Mouse (Mus musculus) spleen, embryonic (tissue): ENCODE measurements around the gene Prkcz.

Experiments used
- CTCF ChIA-PET: fragments of 350-600 bp; sonication (Branson Sonifier 250); formaldehyde crosslinking; loops from one replicate; lab custom pipeline; 2022; lab: Charles Lee

Prkcz gene

DNA sequence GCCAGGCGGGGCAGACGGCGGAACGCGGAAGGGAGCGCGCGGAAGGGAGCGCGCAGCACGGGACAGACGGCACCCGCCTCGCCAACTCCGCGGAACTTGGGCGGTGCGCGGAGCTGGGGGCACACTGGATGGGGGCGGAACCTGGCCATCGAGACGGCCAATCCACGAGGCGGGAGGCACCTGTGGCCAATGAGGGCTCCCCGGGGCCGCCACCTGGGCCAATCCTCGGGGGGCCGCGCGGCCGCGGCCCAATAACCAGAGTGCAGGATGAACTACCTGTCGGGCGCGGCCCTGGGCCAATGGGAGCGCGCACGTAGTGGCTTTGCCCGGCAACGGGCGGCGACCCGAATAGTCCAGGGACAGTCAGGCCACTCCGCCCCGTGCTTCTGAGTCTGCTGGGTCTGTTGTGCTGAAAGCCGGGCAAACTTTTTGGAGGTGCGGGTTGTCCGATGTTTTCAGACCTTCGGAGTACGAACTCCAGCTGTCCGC lies at the start of gene Prkcz:
Gene Prkcz (minus strand): TSS at position 59 of the 489 bp plus-strand sequence.
- CTCF ChIA-PET, result interaction anchor here (0.5 kb wide), 1 partner anchor 187 kb away, joined by 3 read pairs; no protein-coding TSS in a partner anchor

DNA sequence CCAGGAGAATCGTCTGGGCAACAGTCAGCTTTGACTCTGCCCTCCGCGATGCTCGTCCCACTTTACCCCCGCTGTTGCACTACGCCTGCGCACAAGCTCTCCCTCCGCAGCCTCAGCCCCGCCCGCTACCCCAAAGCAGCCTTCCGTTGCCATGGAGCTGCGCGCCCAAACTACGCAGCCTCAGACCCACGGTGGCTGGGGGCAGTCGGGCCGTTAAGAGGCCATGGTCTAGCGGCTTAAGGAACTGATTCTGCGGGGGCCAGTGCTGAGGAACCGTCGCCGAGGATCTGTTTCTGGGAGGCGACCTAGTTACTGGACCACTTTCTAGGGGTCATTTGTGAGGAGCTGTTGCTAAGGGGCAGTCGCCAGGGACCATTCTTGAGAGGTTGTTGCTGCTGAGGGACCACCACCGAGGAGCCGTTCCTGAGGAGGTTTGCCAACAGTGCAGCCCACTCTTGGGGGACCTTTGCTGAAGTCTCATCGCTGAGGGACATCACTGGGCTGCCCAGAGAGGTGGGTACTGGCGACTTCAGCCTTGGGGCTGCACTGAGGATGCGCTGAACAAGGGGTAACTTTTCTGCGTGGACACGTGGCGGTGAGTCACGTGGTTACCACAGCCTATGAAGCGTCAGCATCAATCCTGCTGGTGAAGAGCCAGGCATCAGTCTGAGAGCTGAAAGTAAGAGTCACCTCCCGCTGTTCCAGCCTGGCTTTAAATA lies 48.1 kb upstream of the Prkcz start, which contains the start of gene Cfap74:
Gene Cfap74 (plus strand): TSS at position 133 of the 719 bp plus-strand sequence.
- CTCF ChIA-PET, result no interaction called here

DNA sequence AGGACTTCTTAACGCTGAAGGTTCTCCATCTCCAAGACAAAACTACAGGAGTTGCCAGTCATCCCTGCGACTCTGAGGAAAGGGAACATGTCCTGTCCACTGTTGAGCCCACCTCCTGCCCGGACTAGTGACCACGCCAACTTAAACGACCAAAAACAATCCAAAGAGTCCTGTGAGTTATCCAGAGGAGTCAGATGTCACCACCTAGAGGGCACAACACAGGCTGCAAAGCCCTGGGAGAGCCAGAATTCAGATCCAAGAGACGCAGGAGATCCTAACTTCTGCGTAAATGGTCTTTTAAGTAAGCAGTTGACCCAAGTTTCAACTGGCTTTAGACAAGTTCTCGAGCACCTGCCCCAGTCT lies 47.5 kb upstream of the Prkcz start:
- CTCF ChIA-PET, result no interaction called here

DNA sequence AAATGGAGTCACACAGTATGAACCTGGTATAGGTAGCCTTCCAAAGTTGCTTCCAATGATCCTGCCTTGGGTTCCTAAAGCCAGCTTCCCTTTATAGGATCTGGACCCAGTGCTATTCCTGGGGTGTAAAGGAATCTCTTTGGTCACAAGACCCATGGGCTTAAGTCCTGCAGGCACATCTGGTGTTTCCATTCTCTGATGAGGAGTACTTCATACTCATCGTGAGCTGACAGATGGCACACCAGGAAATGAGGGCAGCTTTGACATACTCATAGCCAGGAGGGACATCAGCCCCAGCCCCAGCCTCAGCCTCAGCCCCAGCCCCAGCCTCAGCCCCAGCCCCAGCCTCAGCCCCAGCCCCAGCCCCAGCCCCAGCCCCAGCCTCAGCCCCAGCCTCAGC lies 41.3 kb upstream of the Prkcz start:
- CTCF ChIA-PET, result no interaction called here

DNA sequence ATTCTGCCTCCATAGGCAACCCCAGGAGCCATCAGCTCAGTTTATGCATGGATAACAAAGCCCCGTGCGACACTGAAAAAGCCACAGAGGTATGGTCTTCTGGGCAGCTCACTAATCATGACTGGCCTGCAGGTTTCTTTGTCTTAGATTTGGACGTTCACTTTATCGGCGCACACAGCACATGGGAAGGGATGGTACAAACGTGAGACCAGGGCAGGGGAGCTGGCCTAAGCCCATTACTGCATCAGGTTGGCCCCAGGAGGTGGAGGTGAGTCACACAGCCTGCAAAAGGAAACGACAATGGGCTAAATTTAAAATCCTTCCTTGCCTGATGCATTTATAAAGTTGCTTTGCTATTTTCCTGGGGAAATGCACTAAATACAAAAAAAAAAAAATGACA lies 40.0 kb upstream of the Prkcz start:
- CTCF ChIA-PET, result no interaction called here

DNA sequence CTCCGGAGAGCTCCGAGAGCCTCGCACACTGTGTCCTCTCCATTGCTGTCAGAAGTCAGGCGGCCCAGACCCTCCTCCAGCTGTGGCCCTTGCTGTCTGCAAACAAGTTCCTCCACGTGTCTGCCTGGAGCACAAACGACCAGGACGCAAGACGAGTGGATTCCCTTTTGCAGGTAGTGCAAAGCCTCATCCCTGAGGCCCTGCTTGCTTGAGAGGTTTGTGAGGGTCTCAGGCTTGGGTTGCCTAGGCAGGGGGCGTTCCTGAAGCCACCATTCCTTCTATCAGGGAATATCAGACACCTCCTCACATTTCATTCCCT lies 37.0 kb upstream of the Prkcz start:
- CTCF ChIA-PET, result no interaction called here

DNA sequence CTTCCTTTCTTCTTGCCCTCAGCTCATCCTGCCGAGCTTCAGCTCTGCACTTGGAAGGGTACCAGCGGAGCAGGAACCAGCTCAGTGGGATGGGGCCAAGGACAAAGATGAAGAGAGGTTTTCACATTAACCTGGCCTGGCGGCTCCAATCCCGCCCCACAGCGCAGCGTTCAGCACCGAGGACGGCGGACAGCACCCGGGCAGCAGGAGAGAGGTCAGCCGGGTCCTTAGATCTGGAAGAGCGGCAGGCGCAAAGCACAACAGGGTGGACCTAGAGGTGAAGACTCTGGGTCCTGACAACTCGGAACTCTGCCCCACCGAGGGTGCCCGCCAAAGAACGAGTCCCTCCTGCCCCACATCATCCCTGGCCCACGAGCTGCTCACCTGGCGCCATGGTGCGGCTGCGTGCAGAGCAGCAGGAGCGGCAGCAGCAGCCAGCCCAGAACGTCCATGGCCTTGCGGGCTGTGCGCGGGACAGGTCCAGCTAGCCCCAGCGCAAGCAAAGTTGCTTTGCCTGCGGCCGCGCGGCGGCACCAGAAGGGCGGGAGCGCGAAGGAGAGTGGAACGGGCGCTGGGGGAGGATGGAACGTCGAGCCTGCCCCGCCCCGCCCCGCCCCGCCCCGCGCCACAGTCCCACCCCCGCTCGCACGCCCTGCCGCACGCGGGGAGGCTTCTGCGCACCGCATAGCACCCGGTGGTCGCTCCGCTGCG lies 36.5 kb upstream of the Prkcz start, which contains the start of gene Gabrd:
Gene Gabrd (minus strand): TSS at position 602 of the 711 bp plus-strand sequence.
- CTCF ChIA-PET, result no interaction called here

DNA sequence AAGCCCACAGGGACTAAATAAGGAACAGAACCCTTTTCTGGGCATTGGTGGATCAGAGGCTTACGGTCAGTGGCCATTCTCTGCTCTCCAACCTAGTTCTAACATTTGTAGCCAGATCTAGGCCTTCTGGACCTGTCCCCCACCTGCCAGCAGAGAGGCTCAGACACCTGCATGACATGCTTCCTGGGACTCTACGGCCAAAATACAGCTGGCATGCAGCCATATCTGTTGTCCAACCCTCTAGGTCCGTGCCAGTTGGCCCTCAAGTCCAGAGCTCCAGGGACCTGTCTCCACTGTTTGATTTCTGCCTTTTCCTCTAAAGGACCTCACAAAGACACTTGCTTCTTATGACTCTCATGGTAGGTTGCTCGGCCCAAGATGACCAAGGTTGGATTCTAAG lies 35.6 kb upstream of the Prkcz start:
- CTCF ChIA-PET, result no interaction called here

DNA sequence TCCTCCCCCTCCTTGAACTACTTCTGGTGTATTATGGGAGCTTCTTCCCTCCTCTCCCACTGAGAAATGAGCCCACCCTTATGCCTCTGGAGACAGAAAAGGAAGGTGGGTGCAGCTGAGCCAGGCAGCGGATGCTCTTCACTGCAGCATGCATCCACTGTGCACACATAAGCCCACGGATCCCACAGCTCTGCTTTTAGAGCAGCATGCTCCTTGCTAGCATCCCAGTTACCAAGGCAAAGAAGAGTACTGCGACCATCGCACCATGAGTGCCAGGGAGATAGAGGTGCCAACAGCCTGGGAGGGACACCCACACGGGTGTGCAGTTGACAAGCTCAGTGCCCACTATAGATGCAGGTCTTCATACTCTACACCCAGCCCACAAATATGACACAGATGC lies 34.3 kb upstream of the Prkcz start:
- CTCF ChIA-PET, result no interaction called here

DNA sequence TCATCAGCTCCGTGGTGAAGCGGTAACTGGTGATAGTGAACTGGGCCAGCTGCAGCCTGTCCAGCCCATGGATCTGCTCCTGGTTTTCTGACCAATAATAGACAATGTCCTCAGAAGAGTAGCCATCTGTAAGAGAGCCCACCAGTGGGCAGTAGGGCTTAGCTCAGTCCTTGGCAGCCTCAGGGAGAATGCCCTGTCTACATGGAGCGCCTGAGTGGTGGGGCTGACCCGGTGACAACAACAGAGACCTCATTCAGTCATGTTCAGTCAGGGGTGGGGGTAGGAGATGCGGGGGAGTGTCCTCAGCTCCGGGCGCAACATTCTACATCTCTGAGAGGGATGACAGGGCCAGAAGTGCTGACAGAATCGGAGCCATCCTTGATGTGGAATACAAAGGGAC lies 26.0 kb upstream of the Prkcz start:
- CTCF ChIA-PET, result no interaction called here

DNA sequence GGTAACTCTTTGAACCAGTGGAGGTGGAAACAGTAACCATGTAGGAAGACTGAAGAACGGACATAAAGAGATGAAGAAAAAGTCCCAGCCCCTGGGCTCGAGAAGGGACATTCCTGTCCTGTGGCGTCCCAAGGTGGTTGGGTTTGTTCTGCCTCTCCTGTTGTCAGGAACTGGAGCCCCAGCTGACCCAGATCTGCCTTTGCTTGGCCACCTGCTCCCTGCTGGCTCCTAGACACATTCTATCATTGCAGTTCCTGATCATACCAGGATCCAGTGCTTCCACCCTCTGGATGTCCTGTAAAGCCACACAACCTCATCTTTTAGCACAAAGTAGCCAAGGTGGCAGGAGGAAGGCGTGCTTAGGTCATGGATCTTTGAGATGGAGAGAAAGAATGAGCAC lies 22.2 kb upstream of the Prkcz start:
- CTCF ChIA-PET, result no interaction called here

DNA sequence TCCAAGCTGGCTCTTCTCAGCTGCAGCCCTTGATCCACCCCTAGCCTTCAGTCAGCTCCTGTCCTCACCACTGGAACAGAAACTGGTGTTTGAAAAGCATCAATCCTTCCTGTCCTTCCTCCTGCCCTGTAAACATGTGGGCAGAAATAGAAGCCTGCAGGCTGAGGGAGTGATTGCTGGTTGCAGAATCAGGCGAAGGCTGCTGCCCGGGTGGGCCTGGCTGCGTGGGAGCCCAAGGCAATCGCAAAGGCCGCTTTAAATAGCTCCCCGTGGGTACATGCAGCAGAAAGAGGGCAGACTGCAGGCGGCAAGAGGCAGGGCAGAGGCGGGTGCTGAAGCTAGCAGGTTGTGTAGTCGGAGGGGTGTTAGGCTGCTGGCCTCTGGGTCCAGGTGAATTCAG lies 21.6 kb upstream of the Prkcz start:
- CTCF ChIA-PET, result interaction anchor here (0.6 kb wide), 1 partner anchor 115 kb away, joined by 3 read pairs; no protein-coding TSS in a partner anchor

DNA sequence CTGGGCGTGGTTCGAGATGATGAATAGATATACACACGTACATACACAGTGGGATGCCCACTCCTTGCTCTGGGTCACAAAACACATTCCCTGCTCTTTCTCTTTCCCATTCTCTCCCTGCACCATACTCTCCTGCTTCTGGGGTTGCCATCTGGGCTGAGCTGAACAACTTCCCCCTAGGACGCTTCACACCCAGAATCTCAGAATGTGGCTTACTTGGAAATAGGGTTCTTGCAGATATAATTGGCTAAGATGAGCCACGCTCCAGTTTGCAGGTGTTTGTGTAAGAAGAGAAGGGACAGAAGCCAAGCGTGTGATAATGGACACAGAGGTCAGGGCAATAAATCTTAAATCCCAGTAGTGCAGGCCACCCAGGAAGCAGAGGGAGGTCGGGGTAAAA lies 20.8 kb upstream of the Prkcz start:
- CTCF ChIA-PET, result interaction anchor here (0.6 kb wide), 1 partner anchor 114 kb away, joined by 3 read pairs; no protein-coding TSS in a partner anchor

DNA sequence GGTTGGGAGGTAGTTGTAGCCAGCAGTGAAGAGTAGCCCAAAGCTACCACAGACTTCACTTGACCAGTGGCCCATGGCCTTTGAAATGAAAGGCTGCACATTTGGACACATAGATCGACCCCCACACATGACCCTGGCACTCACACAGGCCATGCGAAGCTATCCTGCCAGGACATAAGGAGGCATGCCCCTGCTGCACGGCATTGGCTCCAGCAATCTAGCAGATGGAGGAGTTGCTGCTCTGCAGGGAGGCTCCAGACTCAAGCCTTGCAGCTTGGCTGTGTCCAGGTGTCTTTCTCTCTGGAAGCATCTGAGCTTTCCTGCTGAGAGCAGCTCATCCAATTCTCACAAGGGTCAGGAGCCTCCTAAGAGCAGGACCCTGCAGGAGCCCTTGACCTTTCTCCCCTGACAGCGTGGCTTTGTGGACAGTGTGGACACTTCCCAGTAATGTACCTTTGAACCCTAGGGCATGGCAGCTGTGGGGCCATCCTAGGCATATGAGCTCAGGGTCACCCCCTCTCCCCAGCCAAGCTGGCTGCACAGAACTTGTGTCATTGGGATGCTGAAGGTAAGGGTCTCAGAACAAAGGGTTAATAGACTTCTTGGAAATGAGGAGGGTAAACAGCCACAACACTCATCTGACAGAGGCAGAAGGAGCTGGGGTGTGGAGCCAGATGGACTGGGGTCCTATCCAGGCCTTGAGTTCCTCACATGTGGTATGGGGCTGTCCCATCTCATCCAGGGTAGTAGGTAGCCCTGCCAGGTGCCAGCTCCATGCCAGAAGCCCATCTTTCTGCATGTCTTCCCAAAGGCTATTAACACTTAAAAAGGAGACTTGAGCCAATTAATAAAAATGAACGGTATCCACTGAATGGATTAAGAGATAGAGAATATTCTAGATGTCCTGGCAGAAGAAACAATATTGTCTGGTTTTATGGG lies 10.9 kb upstream of the Prkcz start:
- CTCF ChIA-PET, result no interaction called here

DNA sequence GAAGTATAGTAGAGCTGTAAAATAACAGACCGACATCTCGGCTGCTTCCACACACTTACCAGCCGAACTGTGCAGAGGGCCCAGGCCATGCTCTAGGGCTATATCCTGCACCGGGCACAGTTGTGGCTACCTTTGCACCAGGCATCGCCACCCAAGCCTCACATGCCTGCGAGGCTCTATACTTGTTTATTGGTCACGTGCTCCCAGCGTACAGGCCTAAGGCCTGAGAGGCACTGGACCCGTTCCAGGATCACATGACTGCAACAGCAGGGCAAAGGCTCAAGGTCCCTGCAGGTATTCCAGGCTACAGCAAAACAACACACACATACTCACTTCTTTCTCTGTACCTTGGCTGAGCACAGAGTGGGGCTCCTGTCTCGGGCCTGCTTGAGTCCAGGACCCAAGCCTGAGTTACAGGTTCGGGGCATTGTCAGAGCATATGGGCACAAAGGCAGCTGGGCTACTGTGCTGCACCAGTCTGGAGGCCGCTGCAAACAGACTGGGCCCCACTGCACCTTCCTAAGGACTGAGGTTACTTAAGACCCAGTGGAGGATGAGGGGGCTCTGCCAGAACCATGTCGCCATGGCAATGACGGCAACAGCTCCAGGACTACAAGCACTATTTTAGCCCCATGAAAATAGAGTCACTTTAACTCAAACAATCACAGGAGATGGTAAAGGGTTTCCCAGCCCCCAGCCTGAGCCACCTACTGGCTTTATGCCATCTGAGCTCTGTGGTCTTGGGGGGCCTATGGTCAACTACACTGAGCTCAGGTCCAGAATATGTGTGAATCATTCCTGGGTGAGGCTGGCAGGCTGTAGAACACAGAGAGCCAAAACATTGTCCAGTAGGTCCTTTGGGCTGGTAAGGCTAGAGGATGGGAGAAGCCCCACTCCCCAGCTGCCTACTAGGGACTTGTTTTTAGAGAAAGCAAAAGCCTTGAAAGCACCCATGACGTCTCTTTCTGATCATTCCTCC lies 9.9 kb upstream of the Prkcz start:
- CTCF ChIA-PET, result no interaction called here

DNA sequence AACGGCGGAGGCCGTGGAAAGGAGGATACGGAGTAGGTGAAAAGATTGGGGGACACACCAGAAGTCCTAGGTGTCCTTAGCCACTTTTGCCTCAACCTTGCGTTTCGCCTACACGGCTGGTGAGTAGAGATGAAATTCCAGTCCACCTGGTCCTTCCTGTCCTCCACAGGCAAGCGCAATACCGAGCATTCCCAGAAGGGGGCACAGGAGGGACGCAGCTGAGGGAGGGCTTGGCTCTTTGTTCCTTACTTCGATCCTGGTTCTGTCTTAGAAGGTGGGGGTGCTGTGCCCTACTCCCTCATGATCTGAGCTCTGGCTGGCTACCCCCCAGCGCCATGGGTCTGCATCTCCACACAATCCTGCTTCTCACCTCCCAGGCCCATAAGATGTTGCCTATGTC lies 7.5 kb upstream of the Prkcz start:
- CTCF ChIA-PET, result no interaction called here

DNA sequence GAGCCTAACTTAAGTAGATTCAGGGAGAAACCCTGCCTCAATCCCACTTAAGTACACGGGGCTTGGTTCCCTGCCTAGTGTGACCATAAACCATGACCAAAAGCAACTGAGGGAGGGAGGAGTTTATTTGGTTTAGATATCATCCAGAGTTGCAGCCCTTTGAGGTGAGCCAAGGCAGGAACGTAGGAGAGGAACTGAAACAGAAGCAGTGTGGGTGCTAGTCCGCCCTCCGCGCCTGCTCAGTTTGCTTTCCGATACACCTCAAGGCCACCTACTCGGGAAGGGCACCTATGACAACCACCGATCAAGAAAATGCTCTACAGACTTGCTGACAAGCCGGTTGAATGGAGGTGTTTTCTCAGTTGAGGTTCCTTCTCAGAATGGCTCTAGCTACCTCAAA lies 6.6 kb upstream of the Prkcz start:
- CTCF ChIA-PET, result no interaction called here

DNA sequence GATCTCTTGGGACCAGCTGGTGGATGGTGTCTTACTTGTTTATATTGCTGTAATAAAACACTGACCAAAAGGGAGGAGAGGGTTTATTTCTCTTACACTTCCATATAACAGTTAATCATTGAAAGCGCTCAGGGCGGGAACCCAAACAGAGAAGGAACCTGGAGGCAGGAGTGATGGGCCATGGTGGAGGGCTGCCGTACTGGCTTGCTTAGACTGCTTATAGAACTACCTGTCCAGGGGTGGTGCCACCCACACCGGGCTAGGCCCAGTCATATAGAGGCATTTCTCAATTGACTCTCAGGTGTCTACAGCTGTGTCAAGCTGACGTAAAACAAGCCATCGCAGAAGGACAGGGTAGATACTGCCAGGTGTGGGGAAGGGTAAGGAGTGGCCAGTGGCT lies 5.6 kb upstream of the Prkcz start:
- CTCF ChIA-PET, result no interaction called here

DNA sequence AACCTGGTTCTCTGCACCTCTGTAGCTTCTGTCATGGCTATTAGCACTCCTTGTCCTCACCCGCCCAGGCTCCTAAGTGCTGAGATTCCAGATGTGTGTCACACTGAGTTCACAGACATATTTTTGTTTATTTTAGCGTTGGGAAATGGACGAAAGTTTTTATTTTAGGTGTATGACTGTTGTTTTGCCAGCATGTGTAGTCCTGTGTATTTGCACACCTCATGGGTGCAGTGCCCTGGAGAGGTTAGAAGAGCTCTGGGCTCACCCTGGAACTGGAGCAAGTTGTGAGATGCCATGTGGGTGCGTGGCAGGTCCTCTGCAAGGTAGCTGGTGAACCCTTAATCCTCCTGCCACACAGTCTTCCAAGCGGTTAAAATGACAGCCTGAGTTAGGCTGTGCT lies 1.3 kb upstream of the Prkcz start:
- CTCF ChIA-PET, result no interaction called here

DNA sequence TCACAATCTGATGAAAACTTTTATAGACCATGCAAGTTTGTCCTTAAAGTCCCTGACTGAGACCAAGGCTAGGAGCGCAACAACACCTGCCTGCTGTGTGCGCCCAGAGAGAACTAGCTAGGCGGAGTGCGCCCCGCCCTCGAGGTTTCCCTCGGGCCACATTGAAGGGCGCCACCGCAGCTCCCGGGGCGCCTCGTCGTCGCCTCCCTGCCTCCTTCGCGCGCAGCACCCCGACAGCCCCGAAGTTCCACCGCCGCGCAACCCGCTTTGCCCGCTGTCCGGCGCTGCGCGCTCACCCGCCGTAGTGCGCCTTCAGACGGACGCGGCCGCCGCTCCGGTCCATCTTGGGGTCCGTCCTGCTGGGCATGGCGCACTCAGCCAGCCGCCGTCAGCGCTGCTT lies 305 bp downstream of the Prkcz start:
- CTCF ChIA-PET, result interaction anchor here (0.7 kb wide), 1 partner anchor 9 kb away, joined by 9 read pairs; no protein-coding TSS in a partner anchor
